Mouse (Mus musculus) kidney, embryonic 16.5 days (tissue): ENCODE measurements at regions not wholly inside any gene's neighbourhood (a gene's known extent, or its start where the extent isn't known, plus 50 kb on each side); places are given as distances from the start of the nearest gene placed in this dataset.
"Not testable (repeated sequence)": the region's sequence is repeated elsewhere in the genome, so short reads cannot be mapped to it uniquely, and the experiment has no call there.

Experiments used
- ATAC-seq: fragments of 200-750 bp; cut with Nextera tagmentation; 2 replicates; pipeline ENCODE4 v1.8.0; 2017; ENCODE audit warnings: moderate TSS enrichment; ENCODE audit not compliant: low FRiP score, low TSS enrichment
- H3K27ac ChIP-seq: fragments of 300-500 bp; sonication (generic); 2 replicates; pipeline ENCODE4 v1.5.1; 2014; ENCODE audit warnings: low read length
- H3K27me3 ChIP-seq: fragments of 300-500 bp; sonication (generic); 2 replicates; pipeline ENCODE4 v1.6.1; 2014; ENCODE audit warnings: low read length, control low read depth, mixed read lengths; ENCODE audit not compliant: insufficient read depth
- H3K36me3 ChIP-seq: fragments of 300-500 bp; sonication (generic); 2 replicates; pipeline ENCODE4 v1.6.1; 2014; ENCODE audit warnings: low read length, control low read depth, mixed read lengths; ENCODE audit not compliant: insufficient read depth
- H3K4me1 ChIP-seq: fragments of 300-500 bp; sonication (generic); 2 replicates; pipeline ENCODE4 v1.6.1; 2014; ENCODE audit warnings: low read length, control low read depth, mixed read lengths; ENCODE audit not compliant: insufficient read depth
- H3K4me2 ChIP-seq: fragments of 300-500 bp; sonication (generic); replicated peaks from 2 replicates; pipeline ENCODE4 v1.6.1; 2014; ENCODE audit warnings: low read depth, low read length
- H3K4me3 ChIP-seq: fragments of 300-500 bp; sonication (generic); 2 replicates; pipeline ENCODE4 v1.5.1; 2014; ENCODE audit warnings: mild to moderate bottlenecking, low read length
- H3K9ac ChIP-seq: fragments of 300-500 bp; sonication (generic); replicated peaks from 2 replicates; pipeline ENCODE4 v1.6.1; 2014; ENCODE audit warnings: low read length
- H3K9me3 ChIP-seq: fragments of 300-500 bp; sonication (generic); 2 replicates; pipeline ENCODE4 v1.6.1; 2016; ENCODE audit warnings: low read length, control low read depth
- WGBS: fragments of 180-500 bp; shearing (Covaris S2); extraction: QIAGEN DNeasy Blood & Tissue Kit; methylation state at CpG from one replicate; pipeline ENCODE4 v1.1.7; 2014; 5-methylcytosine and 5-hydroxymethylcytosine counted together

- not testable (repeated sequence) for ATAC-seq, H3K36me3 ChIP-seq, H3K27ac ChIP-seq, H3K4me3 ChIP-seq, H3K4me1 ChIP-seq, H3K27me3 ChIP-seq, H3K9ac ChIP-seq, H3K9me3 ChIP-seq, H3K4me2 ChIP-seq
- WGBS = 87% methylated on average over 7 of the region's 7 CpGs
Measured at GRCm38 (mm10) chr5:109842186-109842978, 80.8 kb upstream of the Gm15446 start.

GRCm38 (mm10) chr5:109844236-109844635, 79.0 kb upstream of the Gm15446 start:
- peak overlapping the region; percentile 68 for H3K9ac ChIP-seq
- WGBS = 75% methylated on average over 2 of the region's 2 CpGs
- peak overlapping the region; percentile 51 for H3K4me2 ChIP-seq
- H3K36me3 ChIP-seq, H3K27me3 ChIP-seq, H3K9me3 ChIP-seq, H3K27ac ChIP-seq, H3K4me1 ChIP-seq, ATAC-seq: not testable (repeated sequence)
- peak overlapping the region; percentile 57 for H3K4me3 ChIP-seq

GRCm38 (mm10) chr5:109844753-109845186, 78.4 kb upstream of the Gm15446 start:
- peak; percentile 97 for ATAC-seq
- Histone ChIP-seq H3K4me1 (no peaks in the 10 kb centered on the region), H3K27me3 (no peaks in the 10 kb centered on the region), H3K9me3 (no peaks in the 10 kb centered on the region; the same call in 1 of the 2 replicates), H3K9ac (peak overlapping the region; percentile 68), H3K36me3 (no peaks in the 10 kb centered on the region), H3K4me2 (peak overlapping the region; percentile 51), H3K4me3 (peak overlapping the region; percentile 57), H3K27ac (0 out of 2 replicates have a peak overlapping the region, but pooled peaks have one; percentile 1)
- 2% methylated on average over 15 of the region's 15 CpGs for WGBS

DNA sequence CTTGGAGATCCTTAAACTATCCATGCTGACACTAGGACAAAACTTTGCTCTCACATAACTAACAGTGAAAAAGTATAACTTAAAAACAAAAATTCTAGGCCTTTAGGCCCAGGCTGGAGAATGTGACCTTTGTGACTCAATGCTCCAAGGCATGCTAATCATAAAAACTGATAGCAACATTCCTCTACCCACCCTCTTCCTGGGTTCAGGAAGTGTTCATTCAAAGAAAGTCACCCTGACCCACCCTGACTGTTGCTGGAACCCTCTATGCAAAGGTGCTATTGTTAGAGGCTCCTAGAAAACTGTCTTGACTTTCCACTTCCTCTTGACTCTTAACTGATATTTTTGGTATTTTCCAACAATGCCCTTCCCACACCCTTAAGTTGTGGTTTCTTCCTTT, 72.0 kb upstream of the Gm15446 start:
- not testable (repeated sequence) for H3K4me1 ChIP-seq, H3K4me2 ChIP-seq, H3K36me3 ChIP-seq, H3K9ac ChIP-seq, H3K27me3 ChIP-seq, H3K4me3 ChIP-seq, ATAC-seq, H3K9me3 ChIP-seq, H3K27ac ChIP-seq

- no peak for ATAC-seq
- H3K4me1 ChIP-seq = no peaks in the 10 kb centered on the region
- 87% methylated on average over 4 of the region's 4 CpGs for WGBS
Measured at GRCm38 (mm10) chr5:109860402-109860801, 62.8 kb upstream of the Gm15446 start.

GRCm38 (mm10) chr5:109864517-109864916, 58.7 kb upstream of the Gm15446 start:
- not testable (repeated sequence) for H3K4me1 ChIP-seq, H3K4me3 ChIP-seq, H3K36me3 ChIP-seq, H3K4me2 ChIP-seq, H3K27me3 ChIP-seq, ATAC-seq, H3K9ac ChIP-seq, H3K27ac ChIP-seq, H3K9me3 ChIP-seq

More at GRCm38 (mm10) chr5:109860402-109860801, 62.8 kb upstream of the Gm15446 start:
- Histone ChIP-seq H3K9me3 (no peaks in the 10 kb centered on the region), H3K36me3 (no peaks in the 10 kb centered on the region), H3K4me3 (no peak overlapping the region), H3K27ac (no peak overlapping the region), H3K9ac (no peak overlapping the region), H3K4me2 (no peak overlapping the region), H3K27me3 (no peaks in the 10 kb centered on the region)

DNA sequence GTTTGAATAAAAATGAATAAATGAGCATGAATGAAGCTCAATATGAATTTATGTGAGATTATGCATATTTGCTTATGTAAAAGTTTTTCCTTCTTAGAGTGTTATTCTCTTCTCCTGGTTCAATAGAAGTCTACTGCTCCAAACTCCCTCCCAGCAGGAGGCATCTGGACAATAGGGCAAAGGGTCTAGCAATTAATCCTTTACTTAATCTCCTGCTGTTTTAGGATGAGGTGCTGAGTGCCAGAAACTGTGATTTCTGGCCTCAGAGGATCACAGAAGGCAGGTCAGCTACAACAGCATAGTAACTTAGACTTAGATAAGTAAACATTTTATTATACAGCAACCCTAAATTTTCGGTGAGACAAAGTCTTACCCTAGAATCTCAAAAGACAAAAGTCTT, 57.6 kb upstream of the Gm15446 start:
- H3K9me3 ChIP-seq = no peaks in the 10 kb centered on the region
- H3K27me3 ChIP-seq = no peaks in the 10 kb centered on the region
- ATAC-seq = no peak
- no peak overlapping the region for H3K27ac ChIP-seq
- H3K4me1 ChIP-seq = 0 out of 2 replicates have a peak, but pooled peaks cover 4% of the 10 kb centered on the region
- WGBS = 76% methylated on average over 1 of the region's 1 CpGs
- no peak overlapping the region for H3K4me2 ChIP-seq
- no peak overlapping the region for H3K4me3 ChIP-seq
- H3K36me3 ChIP-seq = no peaks in the 10 kb centered on the region
- no peak overlapping the region for H3K9ac ChIP-seq

- 0 out of 2 replicates have a peak, but pooled peaks cover 4% of the 10 kb centered on the region for H3K4me1 ChIP-seq
- peak overlapping the region; percentile 68; the same call in 1 of the 2 replicates for H3K27ac ChIP-seq
- H3K4me3 ChIP-seq = peak overlapping the region; percentile 62
- H3K9ac ChIP-seq = peak overlapping the region; percentile 76
- no peaks in the 10 kb centered on the region for H3K36me3 ChIP-seq
- WGBS = under 1% methylated on average over 22 of the region's 22 CpGs
- ATAC-seq = peak; percentile 100
- no peaks in the 10 kb centered on the region for H3K27me3 ChIP-seq
- no peaks in the 10 kb centered on the region for H3K9me3 ChIP-seq
- peak overlapping the region; percentile 58 for H3K4me2 ChIP-seq
Measured at GRCm38 (mm10) chr5:109866337-109867126, 56.7 kb upstream of the Gm15446 start.

- Histone ChIP-seq H3K4me2 (peak overlapping the region; percentile 58), H3K4me3 (peak overlapping the region; percentile 62), H3K9ac (peak overlapping the region; percentile 38; the same call in 1 of the 2 replicates), H3K27ac (0 out of 2 replicates have a peak overlapping the region, but pooled peaks have one; percentile 34)
- not testable (repeated sequence) for H3K36me3 ChIP-seq, H3K4me1 ChIP-seq, ATAC-seq, H3K9me3 ChIP-seq, H3K27me3 ChIP-seq
Measured at GRCm38 (mm10) chr5:109867221-109867620, 56.0 kb upstream of the Gm15446 start.
